Mouse (Mus musculus) heart, adult 18-20 months (tissue): ENCODE data around the gene Psen1. TPM values are rescaled to one million over a fixed set of nuclear protein-coding genes. Genes with fewer than 3 reads are reported as not detected.

ENCODE experiments used
- DNase-seq, 2 experiments: peaks; one replicate each; pipeline ENCODE4 v3.0.0; 2021 to 2022; ENCODE audit warnings: mixed read lengths in 1 of 2
- total RNA-seq, 2 experiments: library from RNA; stranded (reverse); gene quantifications; 2 replicates each; pipeline ENCODE4 v1.2.3; 2021

Gene Psen1
- total RNA-seq, 2 experiments from 2014 or later, result 29.2 to 35.0 TPM

- DNase-seq, result no peak
These were observed 88.8 kb downstream of the Psen1 start for GRCm38 (mm10) chr12:83776766-83777165.

GRCm38 (mm10) chr12:83780181-83780580 is 92.2 kb downstream of the Psen1 start:
- DNase-seq, result peak; percentile 34 to 57

GRCm38 (mm10) chr12:83781204-83781603 is 93.3 kb downstream of the Psen1 start:
- DNase-seq, result no peak

GRCm38 (mm10) chr12:83781640-83782278 is 93.8 kb downstream of the Psen1 start:
- no peak for DNase-seq

- no peak for DNase-seq
These were observed 94.7 kb downstream of the Psen1 start for GRCm38 (mm10) chr12:83782669-83783068.

Other genes starting within 250 kb of the Psen1 start
- gene Dpf3, start 200.4 kb upstream of the Psen1 start, total RNA-seq, result 10 to 100 TPM; 16.2 to 20.3 TPM
- 10 to 100 TPM; 12.6 to 12.7 TPM for gene Dcaf4, start 167.7 kb upstream of the Psen1 start, total RNA-seq
- gene Zfyve1, start 90.9 kb upstream of the Psen1 start, total RNA-seq, result 10 to 100 TPM; 15.3 to 15.5 TPM
- 10 to 100 TPM; 39.9 to 47.7 TPM for gene Rbm25, start 56.9 kb upstream of the Psen1 start, total RNA-seq
- 1 to 10 TPM; 5.3 to 5.7 TPM for gene Papln, start 75.5 kb downstream of the Psen1 start, total RNA-seq
- gene Numb, start 233.8 kb downstream of the Psen1 start, total RNA-seq, result 10 to 100 TPM; 26.9 to 27.3 TPM